Mouse (Mus musculus) heart, postnatal 0 days (tissue): ENCODE data around the gene Rora. TPM values are rescaled to one million over a fixed set of nuclear protein-coding genes. Genes with fewer than 3 reads are reported as not detected.

ENCODE experiments used
- ATAC-seq: fragments of 200-750 bp; cut with Nextera tagmentation; 2 replicates; pipeline ENCODE4 v1.8.0; 2017; ENCODE audit warnings: low read depth, moderate number of reproducible peaks, moderate library complexity; ENCODE audit not compliant: insufficient read depth
- DNase-seq: peaks from one replicate; pipeline ENCODE4 v3.0.0-alpha.2; 2016; ENCODE audit warnings: low spot score
- H3K27ac ChIP-seq: fragments of 300-500 bp; sonication (generic); 2 replicates; pipeline ENCODE4 v1.5.1; 2014; ENCODE audit warnings: low read depth, mild to moderate bottlenecking
- H3K27me3 ChIP-seq: fragments of 300-500 bp; sonication (generic); 2 replicates; pipeline ENCODE4 v1.6.1; 2014; ENCODE audit warnings: low read length, mixed read lengths; ENCODE audit not compliant: control insufficient read depth, insufficient read depth
- H3K36me3 ChIP-seq: fragments of 300-500 bp; sonication (generic); replicated peaks from 2 replicates; pipeline ENCODE4 v1.6.1; 2014; ENCODE audit warnings: low read length, mixed read lengths; ENCODE audit not compliant: control insufficient read depth, insufficient read depth
- H3K4me1 ChIP-seq: fragments of 300-500 bp; sonication (generic); 2 replicates; pipeline ENCODE4 v1.6.1; 2014; ENCODE audit warnings: antibody characterized with exemption; ENCODE audit not compliant: control insufficient read depth, insufficient read depth
- H3K4me2 ChIP-seq: fragments of 300-500 bp; sonication (generic); 2 replicates; pipeline ENCODE4 v1.6.1; 2014; ENCODE audit warnings: low read depth, mild to moderate bottlenecking, low read length, moderate library complexity
- H3K4me3 ChIP-seq: fragments of 300-500 bp; sonication (generic); 2 replicates; pipeline ENCODE4 v1.5.1; 2014; ENCODE audit warnings: low read depth, low read length
- H3K9ac ChIP-seq: fragments of 300-500 bp; sonication (generic); replicated peaks from 2 replicates; pipeline ENCODE4 v1.6.1; 2014; ENCODE audit warnings: low read depth, low read length, mixed read lengths
- H3K9me3 ChIP-seq: fragments of 300-500 bp; sonication (generic); replicated peaks from 2 replicates; pipeline ENCODE4 v1.6.1; 2016; ENCODE audit warnings: low read length; ENCODE audit not compliant: control insufficient read depth
- CTCF ChIP-seq: IDR thresholded peaks from 2 replicates; pipeline ENCODE4 v1.5.1; 2016; ENCODE audit warnings: antibody characterized with exemption, control low read depth, low read depth
- EP300 ChIP-seq: IDR thresholded peaks from 2 replicates; pipeline ENCODE4 v1.6.1; 2016; ENCODE audit warnings: antibody characterized with exemption, low read depth
- WGBS: fragments of 180-500 bp; shearing (Covaris S2); extraction: QIAGEN DNeasy Blood & Tissue Kit; methylation state at CpG from one replicate; pipeline ENCODE4 v1.1.7; 2014; 5-methylcytosine and 5-hydroxymethylcytosine counted together
- polyA plus RNA-seq: library from polyadenylated mRNA; unstranded; fragments of >200 nt; fragmentation: Nextera tagmentation; extraction: Ambion mirVana; gene quantifications from 2 replicates; pipeline ENCODE4 v1.2.1, GENCODE M21; 2015
- total RNA-seq: library from RNA; depleted of rRNA; stranded (reverse); fragments of >200 nt; gene quantifications from 2 replicates; pipeline ENCODE4 v1.2.3, GENCODE M21; 2014; ENCODE audit warnings: low replicate concordance

The Rora gene
- total and polyA plus RNA-seq, 2 experiments from 2014 or later, result 7.9 to 9.8 TPM

DNA sequence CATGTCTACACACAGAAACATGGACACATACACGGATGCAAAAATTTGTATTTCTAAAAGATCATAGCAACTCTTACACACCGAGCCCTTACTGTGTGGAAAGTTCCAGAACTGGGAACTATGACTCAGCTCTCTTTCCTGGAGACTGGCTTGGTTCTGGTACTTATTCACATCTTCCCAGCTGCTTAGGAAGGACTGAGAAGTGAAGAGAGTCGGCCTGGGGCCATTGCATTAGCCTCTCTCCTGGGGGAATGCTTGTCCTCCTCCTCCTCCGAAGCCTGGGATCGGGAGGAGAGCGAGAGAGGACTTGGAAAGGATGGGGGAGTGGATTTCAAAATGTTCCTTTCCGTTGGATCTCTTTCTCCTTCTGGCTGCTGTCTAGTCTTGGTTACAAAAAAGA lies 511.1 kb downstream of the Rora start:
- H3K27me3 ChIP-seq, result no peaks in the 10 kb centered on the region
- no peaks in the 10 kb centered on the region for H3K36me3 ChIP-seq
- H3K27ac ChIP-seq, result 0 out of 2 replicates have a peak overlapping the region, but pooled peaks have one; percentile 7
- no peak overlapping the region for H3K4me3 ChIP-seq
- H3K4me1 ChIP-seq, result peaks cover 14% of the 10 kb centered on the region
- TF ChIP-seq CTCF (no peak), EP300 (no peak)
- H3K9ac ChIP-seq, result no peak overlapping the region
- H3K4me2 ChIP-seq, result no peak overlapping the region; the same call in 1 of the 2 replicates
- peak; percentile 25 for DNase-seq
- WGBS, result 38% methylated on average over 7 of the region's 7 CpGs
- ATAC-seq, result peak; percentile 55; the same call in 1 of the 2 replicates
- no peaks in the 10 kb centered on the region for H3K9me3 ChIP-seq

DNA sequence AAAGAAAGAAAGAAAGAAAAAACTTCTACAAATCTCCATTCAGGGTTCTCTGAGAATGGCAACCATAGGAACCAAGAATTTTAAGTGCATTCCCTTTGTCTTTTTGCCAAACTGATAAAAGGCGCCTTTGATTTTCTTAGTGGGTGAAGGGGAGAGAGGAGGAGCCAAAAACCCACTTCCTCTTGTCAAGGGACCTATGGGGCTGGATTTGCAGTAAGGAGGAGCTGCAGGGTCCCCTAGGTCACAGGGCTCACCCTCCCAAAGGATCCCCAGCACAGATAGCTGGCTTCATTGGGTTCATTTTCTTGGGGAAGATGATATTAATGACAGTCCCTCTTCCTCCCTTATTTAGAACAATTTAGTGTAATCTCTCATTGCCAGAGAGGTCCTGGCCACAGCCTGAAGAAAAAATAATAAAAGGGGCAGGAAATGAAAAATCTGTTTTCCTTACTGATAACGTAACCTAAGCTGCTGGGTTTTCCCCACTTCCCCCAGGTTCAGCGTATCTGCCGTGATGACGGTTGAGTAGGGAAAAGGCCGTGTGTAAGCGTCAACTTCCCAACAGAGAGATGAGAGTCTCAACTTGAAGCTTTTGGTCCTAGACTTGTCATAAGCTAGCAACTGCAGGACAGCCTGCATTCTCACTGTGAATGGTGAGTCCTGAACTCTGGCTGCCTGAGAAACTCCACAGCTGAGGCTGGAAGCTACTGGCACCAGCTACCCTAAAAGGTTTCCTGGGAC lies 511.7 kb downstream of the Rora start:
- peaks cover 14% of the 10 kb centered on the region for H3K4me1 ChIP-seq
- ATAC-seq (no peak), DNase-seq (peak; percentile 16)
- H3K9me3 ChIP-seq, result no peaks in the 10 kb centered on the region
- no peak overlapping the region for H3K4me3 ChIP-seq
- H3K27ac ChIP-seq, result peak overlapping the region; percentile 43
- no peak overlapping the region; the same call in 1 of the 2 replicates for H3K4me2 ChIP-seq
- H3K9ac ChIP-seq, result no peak overlapping the region
- H3K27me3 ChIP-seq, result no peaks in the 10 kb centered on the region
- 56% methylated on average over 7 of the region's 7 CpGs for WGBS
- no peaks in the 10 kb centered on the region for H3K36me3 ChIP-seq
- TF ChIP-seq EP300 (no peak), CTCF (no peak)

DNA sequence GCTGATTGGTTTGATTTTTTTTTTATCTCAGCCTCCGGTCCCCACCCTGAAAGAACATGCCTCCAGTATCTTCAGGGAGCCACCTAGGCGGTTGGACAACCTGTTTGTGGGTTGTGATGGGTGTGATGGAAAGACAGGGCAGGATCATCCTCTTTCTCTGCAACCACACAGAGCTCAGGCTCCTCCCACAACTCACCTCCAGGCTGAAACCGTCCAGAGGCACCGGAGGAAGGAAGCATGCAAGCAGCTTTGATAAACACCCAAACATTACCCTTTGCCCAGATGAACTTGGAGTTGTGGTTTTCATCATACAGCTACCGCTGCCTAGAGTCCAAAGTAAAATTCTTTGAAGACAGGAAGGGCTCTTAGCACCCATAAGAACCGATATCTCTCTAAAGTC lies 520.5 kb downstream of the Rora start:
- H3K27me3 ChIP-seq, result no peaks in the 10 kb centered on the region
- DNase-seq (no peak), ATAC-seq (no peak)
- no peaks in the 10 kb centered on the region for H3K36me3 ChIP-seq
- H3K4me2 ChIP-seq, result no peak overlapping the region
- H3K27ac ChIP-seq, result no peak overlapping the region
- no peak overlapping the region for H3K4me3 ChIP-seq
- no peaks in the 10 kb centered on the region for H3K9me3 ChIP-seq
- WGBS, result 64% methylated on average over 6 of the region's 6 CpGs
- no peaks in the 10 kb centered on the region for H3K4me1 ChIP-seq
- TF ChIP-seq CTCF (no peak), EP300 (no peak)
- no peak overlapping the region for H3K9ac ChIP-seq

DNA sequence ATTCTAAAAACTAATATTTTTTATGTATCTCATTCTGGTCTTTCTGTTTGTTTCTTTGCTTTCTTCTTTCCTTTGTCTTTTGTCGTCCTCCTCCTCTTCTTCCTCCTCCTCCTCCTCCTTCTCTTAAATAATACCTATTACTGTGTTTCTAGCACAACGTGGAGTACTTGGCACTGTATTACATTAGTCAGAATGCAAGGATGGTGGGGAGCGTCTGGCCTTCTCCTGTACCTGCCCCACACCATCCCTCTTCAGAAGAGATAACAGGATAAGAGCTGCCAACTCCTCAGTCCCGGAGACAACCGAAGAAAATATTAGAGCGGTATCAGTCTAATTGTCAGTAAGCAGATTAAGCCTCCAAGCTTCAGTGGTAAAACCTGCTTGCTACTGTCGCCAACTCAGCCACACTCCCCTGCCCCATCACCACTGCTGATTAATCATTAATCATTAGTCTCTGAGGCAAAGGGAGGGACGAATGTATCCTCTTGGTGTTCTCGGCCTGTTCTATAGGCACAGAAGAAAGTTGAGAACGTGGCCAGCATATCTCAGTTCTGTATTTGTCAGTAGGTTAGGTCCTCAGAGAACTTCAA lies 521.0 kb downstream of the Rora start:
- 40% methylated on average over 10 of the region's 10 CpGs for WGBS
- no peak overlapping the region for H3K4me3 ChIP-seq
- no peak for DNase-seq
- TF ChIP-seq EP300 (no peak), CTCF (no peak)
- no peak overlapping the region for H3K27ac ChIP-seq
- no peaks in the 10 kb centered on the region for H3K27me3 ChIP-seq
- H3K9me3 ChIP-seq, result no peaks in the 10 kb centered on the region
- ATAC-seq, result no peak
- no peaks in the 10 kb centered on the region for H3K4me1 ChIP-seq
- H3K9ac ChIP-seq, result no peak overlapping the region
- no peaks in the 10 kb centered on the region for H3K36me3 ChIP-seq
- no peak overlapping the region for H3K4me2 ChIP-seq

DNA sequence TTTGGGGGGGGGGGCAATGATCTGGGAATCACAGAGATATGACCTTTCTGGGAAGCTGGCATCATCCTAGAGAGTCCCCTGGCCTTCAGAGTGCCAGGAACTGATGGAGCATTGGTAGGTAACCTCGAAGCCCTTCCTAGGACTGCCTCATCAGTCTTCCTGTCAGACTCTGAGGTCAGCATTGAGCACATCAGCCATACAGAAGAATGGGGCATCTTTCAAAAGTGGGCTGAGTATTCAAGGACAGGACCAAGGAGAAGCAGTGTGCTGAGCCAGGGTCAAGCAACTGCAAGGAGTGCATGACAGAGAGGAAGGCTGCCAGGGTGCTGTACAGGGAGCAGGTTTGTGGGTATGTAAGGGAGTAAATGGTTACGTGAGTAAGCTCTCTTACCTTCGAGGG lies 523.4 kb downstream of the Rora start:
- H3K4me1 ChIP-seq, result no peaks in the 10 kb centered on the region
- no peaks in the 10 kb centered on the region for H3K36me3 ChIP-seq
- H3K4me3 ChIP-seq, result no peak overlapping the region
- no peaks in the 10 kb centered on the region for H3K9me3 ChIP-seq
- WGBS, result 81% methylated on average over 3 of the region's 3 CpGs
- no peak overlapping the region for H3K4me2 ChIP-seq
- TF ChIP-seq CTCF, result no peak
- TF ChIP-seq EP300, result no peak
- DNase-seq, result no peak
- no peak overlapping the region for H3K9ac ChIP-seq
- no peak overlapping the region for H3K27ac ChIP-seq
- no peaks in the 10 kb centered on the region for H3K27me3 ChIP-seq
- ATAC-seq, result no peak
